Mouse (Mus musculus): Measurements from ENCODE around the gene Sfxn5. TPM values are rescaled to one million over a fixed set of nuclear protein-coding genes. Genes with fewer than 3 reads are reported as not detected.

Sfxn5 gene
- total RNA-seq, 2 experiments from 2014 or later: 0.31 to 1.3 TPM

GRCm38 (mm10) chr6:85339273-85339901 lies 6.2 kb upstream of the Sfxn5 start:
- ATAC-seq (replicated peaks; ENCODE audit: low FRiP score, low TSS enrichment, poor library complexity, severe bottlenecking): peak; percentile 70

GRCm38 (mm10) chr6:85336944-85337343 lies 3.7 kb upstream of the Sfxn5 start:
- no peak for ATAC-seq (replicated peaks; ENCODE audit: low FRiP score, low TSS enrichment, poor library complexity, severe bottlenecking)

GRCm38 (mm10) chr6:85335352-85335751 lies 2.1 kb upstream of the Sfxn5 start:
- no peak for ATAC-seq (replicated peaks; ENCODE audit: low FRiP score, low TSS enrichment, poor library complexity, severe bottlenecking)

- ATAC-seq (replicated peaks; ENCODE audit: low FRiP score, low TSS enrichment, poor library complexity, severe bottlenecking): no peak
These were observed 1.6 kb upstream of the Sfxn5 start for GRCm38 (mm10) chr6:85334851-85335250.

- no peak for ATAC-seq (replicated peaks; ENCODE audit: low FRiP score, low TSS enrichment, poor library complexity, severe bottlenecking)
These were observed 1.0 kb upstream of the Sfxn5 start for GRCm38 (mm10) chr6:85334251-85334650.

- ATAC-seq (replicated peaks; ENCODE audit: low FRiP score, low TSS enrichment, poor library complexity, severe bottlenecking): no peak; the same call in 1 of the 2 replicates
These were observed 510 bp upstream of the Sfxn5 start for GRCm38 (mm10) chr6:85333732-85334131.

GRCm38 (mm10) chr6:85332351-85332999 lies 747 bp downstream of the Sfxn5 start:
- peak; percentile 21 for ATAC-seq (replicated peaks; ENCODE audit: low FRiP score, low TSS enrichment, poor library complexity, severe bottlenecking)

- ATAC-seq (replicated peaks; ENCODE audit: low FRiP score, low TSS enrichment, poor library complexity, severe bottlenecking): no peak
These were observed 1.5 kb downstream of the Sfxn5 start for GRCm38 (mm10) chr6:85331736-85332135.

- peak; percentile 33 for ATAC-seq (replicated peaks; ENCODE audit: low FRiP score, low TSS enrichment, poor library complexity, severe bottlenecking)
These were observed 1.9 kb downstream of the Sfxn5 start for GRCm38 (mm10) chr6:85331221-85331735.

- no peak for ATAC-seq (replicated peaks; ENCODE audit: low FRiP score, low TSS enrichment, poor library complexity, severe bottlenecking)
These were observed 3.5 kb downstream of the Sfxn5 start for GRCm38 (mm10) chr6:85329666-85330185.

- ATAC-seq (replicated peaks; ENCODE audit: low FRiP score, low TSS enrichment, poor library complexity, severe bottlenecking): no peak
These were observed 6.7 kb downstream of the Sfxn5 start for GRCm38 (mm10) chr6:85326564-85326963.

GRCm38 (mm10) chr6:85325109-85325508 lies 8.1 kb downstream of the Sfxn5 start:
- ATAC-seq (replicated peaks; ENCODE audit: low FRiP score, low TSS enrichment, poor library complexity, severe bottlenecking): no peak

GRCm38 (mm10) chr6:85320445-85320866 lies 12.8 kb downstream of the Sfxn5 start:
- no peak for ATAC-seq (replicated peaks; ENCODE audit: low FRiP score, low TSS enrichment, poor library complexity, severe bottlenecking)

GRCm38 (mm10) chr6:85316211-85316610 lies 17.0 kb downstream of the Sfxn5 start:
- ATAC-seq (replicated peaks; ENCODE audit: low FRiP score, low TSS enrichment, poor library complexity, severe bottlenecking): no peak

- ATAC-seq (replicated peaks; ENCODE audit: low FRiP score, low TSS enrichment, poor library complexity, severe bottlenecking): no peak
These were observed 19.0 kb downstream of the Sfxn5 start for GRCm38 (mm10) chr6:85314064-85314798.

GRCm38 (mm10) chr6:85307894-85308293 lies 25.3 kb downstream of the Sfxn5 start:
- ATAC-seq (replicated peaks; ENCODE audit: low FRiP score, low TSS enrichment, poor library complexity, severe bottlenecking): no peak

- no peak for ATAC-seq (replicated peaks; ENCODE audit: low FRiP score, low TSS enrichment, poor library complexity, severe bottlenecking)
These were observed 26.8 kb downstream of the Sfxn5 start for GRCm38 (mm10) chr6:85306375-85306774.

GRCm38 (mm10) chr6:85305826-85306225 lies 27.4 kb downstream of the Sfxn5 start:
- ATAC-seq (replicated peaks; ENCODE audit: low FRiP score, low TSS enrichment, poor library complexity, severe bottlenecking): no peak

- no peak for ATAC-seq (replicated peaks; ENCODE audit: low FRiP score, low TSS enrichment, poor library complexity, severe bottlenecking)
These were observed 28.3 kb downstream of the Sfxn5 start for GRCm38 (mm10) chr6:85304966-85305365.

Measured in megakaryocyte-erythroid progenitor cell, adult 5-6 weeks (primary cell).